Mouse (Mus musculus) forebrain, embryonic 10.5 days (tissue): Measurements from ENCODE around the gene Lsm2. TPM values are rescaled to one million over a fixed set of nuclear protein-coding genes. Genes with fewer than 3 reads are reported as not detected.
"Not testable (repeated sequence)": the region's sequence is repeated elsewhere in the genome, so short reads cannot be mapped to it uniquely, and the experiment has no call there.

Source experiments
- DNase-seq: peaks from one replicate; pipeline ENCODE4 v3.0.0-alpha.2; 2017; ENCODE audit warnings: low spot score; ENCODE audit errors: extremely low spot score
- H3K27ac ChIP-seq: fragments of 300-500 bp; sonication (generic); 2 replicates; pipeline ENCODE4 v1.5.1; 2016; ENCODE audit warnings: mild to moderate bottlenecking
- H3K27me3 ChIP-seq: fragments of 300-500 bp; sonication (generic); 2 replicates; pipeline ENCODE4 v1.6.1; 2016; ENCODE audit warnings: mild to moderate bottlenecking; ENCODE audit not compliant: poor library complexity, severe bottlenecking
- H3K36me3 ChIP-seq: fragments of 300-500 bp; sonication (generic); replicated peaks from 2 replicates; pipeline ENCODE4 v1.6.1; 2016; ENCODE audit warnings: mild to moderate bottlenecking, moderate library complexity
- H3K4me1 ChIP-seq: fragments of 300-500 bp; sonication (generic); 2 replicates; pipeline ENCODE4 v1.6.1; 2016
- H3K4me3 ChIP-seq: fragments of 300-500 bp; sonication (generic); 2 replicates; pipeline ENCODE4 v1.5.1; 2016; ENCODE audit warnings: mild to moderate bottlenecking, moderate library complexity
- H3K9me3 ChIP-seq: fragments of 300-500 bp; sonication (generic); 2 replicates; pipeline ENCODE4 v1.6.1; 2016; ENCODE audit warnings: mild to moderate bottlenecking, moderate library complexity
- WGBS: fragments of 180-500 bp; shearing (Covaris S2); methylation state at CpG from one replicate; pipeline ENCODE4 v1.1.7; 2016; 5-methylcytosine and 5-hydroxymethylcytosine counted together
- polyA plus RNA-seq: library from polyadenylated mRNA; unstranded; fragments of >200 nt; fragmentation: Nextera tagmentation; extraction: Ambion mirVana; gene quantifications from 2 replicates; pipeline ENCODE4 v1.2.1, GENCODE M21; 2016

Gene Lsm2
- polyA plus RNA-seq, 1 experiment from 2014 or later: 363 TPM

DNA sequence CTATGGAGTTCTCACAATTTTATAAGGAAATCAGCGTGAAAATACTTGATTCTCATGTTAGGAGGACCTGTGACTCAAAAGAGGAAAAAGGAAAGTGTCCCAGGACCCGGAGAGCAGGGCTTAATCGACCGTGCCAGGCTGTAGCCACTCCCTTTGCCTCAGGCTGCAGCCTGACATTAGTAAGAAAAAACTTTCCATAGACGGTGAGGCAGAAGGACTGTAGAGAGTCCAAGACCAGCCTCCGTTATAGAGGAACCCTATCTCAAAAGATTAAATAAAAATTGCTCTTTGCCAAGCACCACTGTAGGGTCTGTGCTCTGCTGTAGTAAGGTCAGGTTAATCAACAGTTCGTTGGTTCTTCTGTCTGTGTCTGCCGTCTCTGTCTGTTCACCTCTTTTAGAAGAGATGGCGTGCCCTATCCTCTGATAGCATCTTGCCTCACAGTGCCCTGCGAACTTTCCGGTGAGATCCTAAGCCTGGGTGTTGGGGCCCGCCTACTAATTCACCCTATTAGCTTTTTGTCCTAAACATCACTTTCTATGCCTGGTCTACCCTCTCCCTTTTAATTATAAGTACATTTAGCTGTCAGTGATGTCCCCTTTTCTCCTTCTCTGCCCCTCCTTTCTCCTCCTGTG, 21.7 kb upstream of the Lsm2 start:
- H3K9me3 ChIP-seq: no peaks in the 10 kb centered on the region
- H3K4me3 ChIP-seq: peak overlapping the region; percentile 62
- H3K36me3 ChIP-seq: no peaks in the 10 kb centered on the region
- H3K4me1 ChIP-seq: peaks cover 20% of the 10 kb centered on the region
- WGBS: 12% methylated on average over 12 of the region's 12 CpGs
- DNase-seq: peak; percentile 40
- H3K27me3 ChIP-seq: peaks cover 67% of the 10 kb centered on the region
- H3K27ac ChIP-seq: peak overlapping the region; percentile 92

- H3K27me3 ChIP-seq: peaks cover 66% of the 10 kb centered on the region
- no peaks in the 10 kb centered on the region for H3K9me3 ChIP-seq
- H3K4me1 ChIP-seq: peaks cover 21% of the 10 kb centered on the region
- H3K4me3 ChIP-seq: no peak overlapping the region
- no peak for DNase-seq
- H3K36me3 ChIP-seq: no peaks in the 10 kb centered on the region
- H3K27ac ChIP-seq: no peak overlapping the region
Measured at GRCm38 (mm10) chr17:34960702-34961493, 20.8 kb upstream of the Lsm2 start.

- H3K9me3 ChIP-seq: no peaks in the 10 kb centered on the region
- WGBS: 48% methylated on average over 3 of the region's 3 CpGs
- no peak for DNase-seq
Measured at GRCm38 (mm10) chr17:34962125-34962524, 19.5 kb upstream of the Lsm2 start.

GRCm38 (mm10) chr17:34962841-34963240, 18.8 kb upstream of the Lsm2 start:
- H3K36me3 ChIP-seq: no peaks in the 10 kb centered on the region
- H3K4me3 ChIP-seq: no peak overlapping the region
- WGBS: 68% methylated on average over 1 of the region's 1 CpGs
- H3K9me3 ChIP-seq: no peaks in the 10 kb centered on the region
- H3K27me3 ChIP-seq: peaks cover 68% of the 10 kb centered on the region
- H3K27ac ChIP-seq: no peak overlapping the region
- peaks cover 21% of the 10 kb centered on the region for H3K4me1 ChIP-seq
- no peak for DNase-seq

More at GRCm38 (mm10) chr17:34962125-34962524, 19.5 kb upstream of the Lsm2 start:
- no peak overlapping the region for H3K27ac ChIP-seq
- H3K4me1 ChIP-seq: peaks cover 21% of the 10 kb centered on the region
- H3K4me3 ChIP-seq: no peak overlapping the region
- H3K27me3 ChIP-seq: peaks cover 67% of the 10 kb centered on the region
- no peaks in the 10 kb centered on the region for H3K36me3 ChIP-seq

DNA sequence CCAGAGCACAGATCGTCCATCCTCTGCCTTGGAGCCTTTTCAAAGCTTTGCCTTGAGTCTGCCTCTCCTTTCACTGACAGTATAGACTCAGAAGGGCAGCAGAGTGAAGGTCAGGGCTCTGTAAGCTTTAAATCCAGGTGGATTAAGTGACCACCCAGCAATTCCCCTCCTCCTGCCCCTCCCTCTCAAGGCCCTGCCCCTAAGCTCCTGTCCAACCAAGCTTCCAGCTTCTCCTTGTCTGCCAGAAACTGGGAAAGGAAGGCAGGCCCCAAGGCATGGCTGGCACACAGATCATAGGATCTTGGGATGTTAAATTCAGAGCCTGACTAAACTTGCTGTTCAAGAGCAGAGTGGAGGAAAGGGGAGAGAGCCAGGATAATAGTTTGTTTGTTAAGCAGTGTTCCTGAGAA, 17.0 kb upstream of the Lsm2 start:
- Histone ChIP-seq H3K4me1 (peaks cover 17% of the 10 kb centered on the region), H3K36me3 (no peaks in the 10 kb centered on the region), H3K27me3 (peaks cover 84% of the 10 kb centered on the region), H3K4me3 (no peak overlapping the region), H3K9me3 (no peaks in the 10 kb centered on the region), H3K27ac (0 out of 2 replicates have a peak overlapping the region, but pooled peaks have one; percentile 15)
- DNase-seq: no peak
- WGBS: 7% methylated on average over 1 of the region's 1 CpGs

- no peaks in the 10 kb centered on the region for H3K9me3 ChIP-seq
- 83% methylated on average over 5 of the region's 5 CpGs for WGBS
- peaks cover 87% of the 10 kb centered on the region for H3K27me3 ChIP-seq
Measured at GRCm38 (mm10) chr17:34965627-34966026, 16.0 kb upstream of the Lsm2 start.

DNA sequence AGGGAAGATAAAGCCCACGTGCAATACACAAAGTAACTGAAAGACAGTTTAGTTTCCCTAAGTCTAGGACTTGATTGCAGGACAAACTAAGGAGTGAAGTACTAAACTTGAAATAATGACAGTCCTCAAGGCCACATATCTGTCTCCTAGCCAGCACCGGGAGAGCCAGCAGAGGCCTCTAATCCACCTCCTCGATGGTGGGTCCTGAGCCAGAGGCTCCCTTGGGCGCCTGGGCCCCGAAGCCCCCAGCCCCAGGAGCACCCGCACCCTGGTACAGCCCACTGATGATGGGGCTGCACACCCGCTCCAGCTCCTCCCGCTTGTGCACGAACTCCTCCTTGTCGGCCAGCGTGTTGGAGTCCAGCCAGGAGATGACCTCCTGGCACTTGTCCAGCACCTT, 11.8 kb upstream of the Lsm2 start, which contains the start of gene Gm20481:
Gene Gm20481 (plus strand): TSS at position 91 of the 400 bp plus-strand sequence.
- not testable (repeated sequence) for DNase-seq
- 75% methylated on average over 8 of the region's 11 CpGs for WGBS
- peaks cover 73% of the 10 kb centered on the region for H3K27me3 ChIP-seq

More at GRCm38 (mm10) chr17:34965627-34966026, 16.0 kb upstream of the Lsm2 start:
- peaks cover 8% of the 10 kb centered on the region for H3K4me1 ChIP-seq
- no peak overlapping the region for H3K4me3 ChIP-seq
- H3K27ac ChIP-seq: no peak overlapping the region
- H3K36me3 ChIP-seq: no peaks in the 10 kb centered on the region
- no peak for DNase-seq

DNA sequence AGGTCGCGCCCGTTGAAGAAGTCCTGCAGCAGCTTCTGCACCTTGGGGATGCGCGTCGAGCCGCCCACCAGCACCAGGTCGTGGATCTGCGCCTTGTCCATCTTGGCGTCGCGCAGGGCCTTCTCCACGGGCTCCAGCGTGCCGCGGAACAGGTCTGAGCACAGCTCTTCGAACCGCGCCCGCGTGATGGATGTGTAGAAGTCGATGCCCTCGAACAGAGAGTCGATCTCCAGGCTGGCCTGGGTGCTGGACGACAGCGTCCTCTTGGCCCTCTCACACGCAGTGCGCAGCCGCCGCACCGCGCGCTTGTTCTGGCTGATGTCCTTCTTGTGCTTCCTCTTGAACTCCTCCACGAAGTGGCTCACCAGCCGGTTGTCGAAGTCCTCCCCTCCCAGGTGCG, 10.8 kb upstream of the Lsm2 start:
- H3K27me3 ChIP-seq: peaks cover 64% of the 10 kb centered on the region
- not testable (repeated sequence) for H3K4me3 ChIP-seq, H3K36me3 ChIP-seq, DNase-seq, H3K9me3 ChIP-seq, H3K27ac ChIP-seq, H3K4me1 ChIP-seq
- WGBS: 43% methylated on average over 26 of the region's 37 CpGs

More for the DNA sequence above, 11.8 kb upstream of the Lsm2 start, which contains the start of gene Gm20481:
- not testable (repeated sequence) for H3K36me3 ChIP-seq, H3K4me3 ChIP-seq, H3K27ac ChIP-seq, H3K9me3 ChIP-seq
- H3K4me1 ChIP-seq: peaks cover 12% of the 10 kb centered on the region

DNA sequence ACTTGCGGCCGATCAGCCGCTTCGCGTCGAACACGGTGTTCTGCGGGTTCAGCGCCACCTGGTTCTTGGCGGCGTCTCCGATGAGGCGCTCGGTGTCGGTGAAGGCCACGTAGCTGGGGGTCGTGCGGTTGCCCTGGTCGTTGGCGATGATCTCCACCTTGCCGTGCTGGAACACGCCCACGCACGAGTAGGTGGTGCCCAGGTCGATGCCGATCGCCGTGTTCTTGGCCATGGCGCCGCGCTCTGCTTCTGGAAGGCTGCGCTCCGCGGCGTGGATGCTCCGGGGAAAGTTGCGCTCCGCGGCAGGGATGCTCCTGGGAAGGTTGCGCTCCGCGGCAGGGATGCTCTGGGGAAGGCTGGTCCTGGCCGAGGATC, 10.0 kb upstream of the Lsm2 start:
- peaks cover 56% of the 10 kb centered on the region for H3K27me3 ChIP-seq
- H3K4me3 ChIP-seq: peak overlapping the region; percentile 57
- not testable (repeated sequence) for H3K27ac ChIP-seq, H3K4me1 ChIP-seq, H3K9me3 ChIP-seq, H3K36me3 ChIP-seq, DNase-seq
- 2% methylated on average over 31 of the region's 43 CpGs for WGBS

DNA sequence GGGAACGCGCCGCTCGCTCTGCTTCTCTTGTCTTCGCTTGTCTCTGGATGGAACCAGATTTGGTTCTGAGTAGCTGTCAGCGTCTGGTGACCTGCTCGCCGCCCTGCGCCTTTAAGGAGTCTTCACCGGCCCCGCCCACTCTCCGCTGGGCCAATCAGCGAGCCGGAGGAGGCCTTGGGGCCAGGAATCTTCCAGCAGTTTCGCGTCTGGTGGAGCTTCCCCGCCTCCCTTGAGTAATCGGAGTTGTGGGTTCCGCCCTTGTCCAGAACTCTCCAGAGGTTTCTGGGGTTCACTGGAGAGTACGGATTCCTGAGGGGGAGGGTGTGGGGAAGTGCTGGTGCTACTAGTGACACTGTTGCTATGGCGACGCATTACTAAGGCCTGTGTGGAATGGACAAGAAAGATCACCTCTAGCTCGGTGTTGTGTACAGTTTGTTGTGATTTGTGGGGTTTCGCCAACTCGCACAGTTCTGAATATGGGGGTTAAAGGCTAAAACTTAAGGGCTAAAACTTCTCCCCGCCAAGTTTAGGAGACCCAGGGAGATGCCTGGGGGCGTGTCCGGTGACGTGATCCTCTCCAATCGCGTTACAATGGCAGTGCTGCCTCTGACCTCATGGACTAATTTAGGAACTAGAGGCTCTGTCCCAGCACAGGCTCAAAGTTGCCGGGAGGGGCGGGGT, 9.5 kb upstream of the Lsm2 start, which contains the start of the genes Hspa1a and Hspa1l:
Gene Hspa1a (minus strand): TSS at position 88 of the 681 bp plus-strand sequence.
Gene Hspa1l (plus strand): TSS at position 635 of the 681 bp plus-strand sequence.
- peak; percentile 77 for DNase-seq
- under 1% methylated on average over 33 of the region's 33 CpGs for WGBS
- Histone ChIP-seq H3K27me3 (peaks cover 51% of the 10 kb centered on the region), H3K4me3 (peak within 1 kb of the TSS; percentile 57), H3K27ac (peak within 1 kb of the TSS; percentile 78)
- H3K4me1 ChIP-seq, H3K36me3 ChIP-seq, H3K9me3 ChIP-seq: not testable (repeated sequence)

DNA sequence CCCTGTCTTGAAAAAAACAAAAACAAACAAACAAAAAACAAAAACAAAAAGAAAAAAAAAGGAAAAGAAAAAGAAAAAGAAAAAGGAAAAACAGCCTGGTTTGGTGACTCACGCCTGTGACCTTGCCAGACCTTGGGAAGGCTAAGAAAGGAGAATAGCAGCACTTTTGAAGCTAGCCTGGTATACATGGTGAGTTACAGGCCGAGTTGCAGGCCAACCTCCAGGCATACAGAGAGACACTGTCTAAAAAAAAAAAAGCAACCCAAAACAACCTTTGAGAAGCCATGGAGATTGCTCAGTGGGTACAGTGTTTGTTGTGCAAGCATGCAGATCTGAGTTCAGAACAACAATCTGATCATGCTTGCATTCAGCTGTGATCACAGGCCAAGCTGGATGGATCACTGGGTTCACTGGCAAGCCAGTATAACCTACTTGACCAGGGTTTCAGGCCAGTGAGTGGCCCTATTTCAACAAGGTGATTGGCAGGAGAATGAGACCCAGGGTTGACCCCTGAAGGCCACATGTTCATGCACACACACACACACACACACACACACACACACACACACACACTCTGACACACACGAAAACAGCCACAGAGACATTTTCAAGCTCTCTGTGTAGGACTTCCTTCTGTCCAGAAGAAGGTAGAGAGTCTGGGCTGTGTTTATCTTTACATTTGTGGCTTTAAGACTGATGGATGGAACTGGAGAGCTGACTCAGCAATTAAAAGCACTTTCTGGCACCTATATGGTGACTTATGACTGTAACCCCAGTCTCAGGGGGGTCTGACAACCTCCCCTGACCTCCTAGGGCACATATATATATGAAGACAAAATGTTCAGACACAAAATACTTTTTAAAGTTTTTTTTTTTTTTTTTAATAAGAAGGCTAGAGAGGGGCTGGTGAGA, 5.8 kb upstream of the Lsm2 start:
- Histone ChIP-seq H3K27me3 (peaks cover 18% of the 10 kb centered on the region), H3K36me3 (peaks cover 11% of the 10 kb centered on the region), H3K9me3 (no peaks in the 10 kb centered on the region), H3K4me3 (no peak overlapping the region), H3K4me1 (peaks cover 17% of the 10 kb centered on the region), H3K27ac (no peak overlapping the region)
- WGBS: 89% methylated on average over 3 of the region's 3 CpGs
- no peak for DNase-seq

- Histone ChIP-seq H3K27ac (no peak overlapping the region), H3K4me3 (no peak overlapping the region), H3K9me3 (no peaks in the 10 kb centered on the region), H3K27me3 (peaks cover 18% of the 10 kb centered on the region), H3K4me1 (peaks cover 22% of the 10 kb centered on the region), H3K36me3 (peaks cover 11% of the 10 kb centered on the region)
- 95% methylated on average over 20 of the region's 20 CpGs for WGBS
- no peak for DNase-seq
Measured at GRCm38 (mm10) chr17:34977000-34977399, 4.7 kb upstream of the Lsm2 start.
